Mouse (Mus musculus) liver, embryonic 16.5 days (tissue): ENCODE results near the gene 2310033P09Rik. TPM values are rescaled to one million over a fixed set of nuclear protein-coding genes. Genes with fewer than 3 reads are reported as not detected.
"Not testable (repeated sequence)": the region's sequence is repeated elsewhere in the genome, so short reads cannot be mapped to it uniquely, and the experiment has no call there.

ENCODE experiments used
- ATAC-seq: fragments of 200-750 bp; cut with Nextera tagmentation; 2 replicates; pipeline ENCODE4 v1.8.0; 2017; ENCODE audit warnings: low read depth, mild to moderate bottlenecking, moderate number of reproducible peaks, moderate library complexity
- H3K27ac ChIP-seq: fragments of 300-500 bp; sonication (generic); 2 replicates; pipeline ENCODE4 v1.5.1; 2014; ENCODE audit warnings: mild to moderate bottlenecking, low read length
- H3K27me3 ChIP-seq: fragments of 300-500 bp; sonication (generic); 2 replicates; pipeline ENCODE4 v1.6.1; 2014; ENCODE audit warnings: low read depth, low read length, mixed read lengths; ENCODE audit not compliant: control insufficient read depth, insufficient read depth
- H3K36me3 ChIP-seq: fragments of 300-500 bp; sonication (generic); 2 replicates; pipeline ENCODE4 v1.6.1; 2014; ENCODE audit warnings: mild to moderate bottlenecking; ENCODE audit not compliant: control insufficient read depth, insufficient read depth
- H3K4me1 ChIP-seq: fragments of 300-500 bp; sonication (generic); 2 replicates; pipeline ENCODE4 v1.6.1; 2014; ENCODE audit warnings: low read depth, low read length, mixed read lengths; ENCODE audit not compliant: control insufficient read depth
- H3K4me2 ChIP-seq: fragments of 300-500 bp; sonication (generic); 2 replicates; pipeline ENCODE4 v1.6.1; 2014; ENCODE audit warnings: low read depth, low read length, mixed read lengths
- H3K4me3 ChIP-seq: fragments of 300-500 bp; sonication (generic); 2 replicates; pipeline ENCODE4 v1.5.1; 2014; ENCODE audit warnings: low read depth, mild to moderate bottlenecking, low read length
- H3K9ac ChIP-seq: fragments of 300-500 bp; sonication (generic); 2 replicates; pipeline ENCODE4 v1.6.1; 2014; ENCODE audit warnings: low read depth, low read length
- H3K9me3 ChIP-seq: fragments of 300-500 bp; sonication (generic); replicated peaks from 2 replicates; pipeline ENCODE4 v1.6.1; 2016; ENCODE audit warnings: low read length; ENCODE audit not compliant: control insufficient read depth
- WGBS: fragments of 180-500 bp; shearing (Covaris S2); extraction: QIAGEN DNeasy Blood & Tissue Kit; methylation state at CpG from one replicate; pipeline ENCODE4 v1.1.7; 2014; ENCODE audit not compliant: insufficient replicate concordance; 5-methylcytosine and 5-hydroxymethylcytosine counted together
- polyA plus RNA-seq: library from polyadenylated mRNA; unstranded; fragments of >200 nt; fragmentation: Nextera tagmentation; extraction: Ambion mirVana; gene quantifications from 2 replicates; pipeline ENCODE4 v1.2.1, GENCODE M21; 2015

2310033P09Rik gene
- polyA plus RNA-seq, 1 experiment from 2014 or later = 14.6 TPM

- Histone ChIP-seq H3K4me1 (peaks cover 29% of the 10 kb centered on the region), H3K36me3 (peaks cover 36% of the 10 kb centered on the region)
- WGBS = 77% methylated on average over 9 of the region's 9 CpGs
- not testable (repeated sequence) for ATAC-seq, H3K27me3 ChIP-seq, H3K9ac ChIP-seq, H3K27ac ChIP-seq, H3K4me3 ChIP-seq, H3K9me3 ChIP-seq, H3K4me2 ChIP-seq
These were observed 3.4 kb downstream of the 2310033P09Rik start for GRCm38 (mm10) chr11:59211561-59211960.

DNA sequence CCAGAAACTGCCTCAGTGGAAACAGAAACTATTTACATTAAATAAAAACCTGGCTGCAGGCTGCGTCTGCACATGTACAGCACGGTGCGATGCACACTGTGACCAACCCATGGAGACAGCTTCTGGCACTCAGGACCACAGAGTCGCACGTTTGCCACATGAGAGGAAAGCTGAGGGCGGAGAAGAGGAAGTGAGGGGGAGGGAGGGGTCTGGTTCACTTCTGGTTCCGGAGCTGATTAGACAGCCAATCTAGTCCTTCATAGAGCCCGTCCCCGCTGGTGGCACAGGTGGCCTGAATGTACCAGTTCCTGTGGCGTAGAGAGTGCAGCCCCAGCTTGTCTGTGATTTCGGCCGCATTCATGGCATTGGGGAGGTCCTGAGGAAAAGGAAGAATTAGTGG, 4.2 kb downstream of the 2310033P09Rik start:
- not testable (repeated sequence) for H3K27me3 ChIP-seq, H3K27ac ChIP-seq, H3K9me3 ChIP-seq, H3K4me2 ChIP-seq, ATAC-seq, H3K4me3 ChIP-seq, H3K9ac ChIP-seq
- H3K36me3 ChIP-seq = peaks cover 36% of the 10 kb centered on the region
- 39% methylated on average over 12 of the region's 12 CpGs for WGBS
- peaks cover 29% of the 10 kb centered on the region for H3K4me1 ChIP-seq

GRCm38 (mm10) chr11:59212892-59213494, 4.9 kb downstream of the 2310033P09Rik start:
- Histone ChIP-seq H3K4me3 (no peak overlapping the region), H3K36me3 (peaks cover 36% of the 10 kb centered on the region), H3K9me3 (no peaks in the 10 kb centered on the region), H3K27me3 (no peaks in the 10 kb centered on the region), H3K4me1 (peaks cover 22% of the 10 kb centered on the region), H3K4me2 (no peak overlapping the region), H3K9ac (no peak overlapping the region), H3K27ac (no peak overlapping the region)
- no peak for ATAC-seq
- WGBS = 84% methylated on average over 12 of the region's 12 CpGs

GRCm38 (mm10) chr11:59216955-59217354, 8.8 kb downstream of the 2310033P09Rik start:
- Histone ChIP-seq H3K4me1 (peaks cover 12% of the 10 kb centered on the region), H3K9ac (no peak overlapping the region), H3K27me3 (no peaks in the 10 kb centered on the region), H3K4me3 (no peak overlapping the region), H3K4me2 (no peak overlapping the region), H3K9me3 (no peaks in the 10 kb centered on the region), H3K36me3 (peaks cover 28% of the 10 kb centered on the region), H3K27ac (no peak overlapping the region)
- no peak for ATAC-seq
- WGBS = 22% methylated on average over 3 of the region's 3 CpGs

DNA sequence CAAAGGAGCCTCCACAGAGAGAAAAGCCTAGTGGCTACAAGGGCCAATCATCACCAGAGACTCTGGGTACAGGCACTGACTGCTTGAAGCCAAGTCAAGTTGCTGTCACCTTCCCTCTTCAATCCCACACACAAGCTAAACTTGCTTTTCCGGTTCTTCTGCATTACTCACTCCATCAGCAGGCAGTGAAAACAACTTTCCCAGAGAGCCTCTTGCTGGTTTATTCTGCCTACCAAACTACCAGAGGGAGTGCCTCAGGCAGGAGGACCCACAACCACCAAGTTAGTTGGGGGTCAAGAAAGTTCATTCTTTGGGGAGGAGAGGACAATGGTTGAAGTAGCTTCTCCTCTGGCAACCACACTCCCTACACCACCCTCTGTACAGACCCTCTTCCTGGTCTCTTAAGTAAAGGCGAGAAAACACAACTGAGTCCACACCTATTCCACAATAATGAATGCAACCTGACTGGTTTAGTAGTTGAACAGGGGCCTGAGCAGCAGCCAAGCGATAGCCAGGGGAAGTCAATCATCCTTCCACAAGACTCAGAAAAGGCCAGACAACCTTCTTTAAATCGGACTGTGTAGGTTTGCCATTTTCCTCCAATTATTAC, 10.4 kb downstream of the 2310033P09Rik start:
- WGBS = 80% methylated on average over 4 of the region's 4 CpGs
- peaks cover 21% of the 10 kb centered on the region for H3K4me1 ChIP-seq
- no peaks in the 10 kb centered on the region for H3K27me3 ChIP-seq
- no peaks in the 10 kb centered on the region for H3K9me3 ChIP-seq
- no peak overlapping the region for H3K9ac ChIP-seq
- no peak for ATAC-seq
- H3K27ac ChIP-seq = no peak overlapping the region
- H3K36me3 ChIP-seq = peaks cover 21% of the 10 kb centered on the region; the same call in 1 of the 2 replicates
- no peak overlapping the region for H3K4me2 ChIP-seq
- H3K4me3 ChIP-seq = no peak overlapping the region

- ATAC-seq = 0 out of 2 replicates have a peak, but pooled peaks have one; percentile 19
- Histone ChIP-seq H3K27ac (no peak overlapping the region), H3K27me3 (no peaks in the 10 kb centered on the region), H3K4me2 (no peak overlapping the region), H3K9me3 (no peaks in the 10 kb centered on the region), H3K9ac (no peak overlapping the region), H3K36me3 (peaks cover 24% of the 10 kb centered on the region; the same call in 1 of the 2 replicates), H3K4me3 (no peak overlapping the region), H3K4me1 (peaks cover 27% of the 10 kb centered on the region)
These were observed 10.9 kb downstream of the 2310033P09Rik start for GRCm38 (mm10) chr11:59219064-59219463.

DNA sequence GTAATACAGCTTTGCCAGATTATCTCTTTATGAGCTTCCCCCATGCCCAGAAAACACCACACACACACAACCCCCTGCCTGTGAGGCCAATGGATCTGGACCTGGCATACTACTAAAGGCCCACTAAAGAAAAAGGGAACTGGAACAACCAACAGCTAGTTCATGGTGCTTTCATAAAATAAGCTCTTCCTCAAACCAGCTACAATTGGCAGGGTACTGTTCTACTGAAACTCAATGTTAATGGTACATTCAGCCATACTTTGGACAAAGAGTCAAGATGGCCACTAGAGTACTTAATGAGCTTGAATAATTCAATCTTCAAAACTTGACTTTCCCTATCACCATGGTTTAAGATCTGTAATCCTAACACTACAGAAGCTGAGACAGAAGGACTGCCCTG, 13.5 kb downstream of the 2310033P09Rik start:
- ATAC-seq = no peak
- Histone ChIP-seq H3K4me3 (no peak overlapping the region), H3K4me1 (peaks cover 51% of the 10 kb centered on the region), H3K27me3 (no peaks in the 10 kb centered on the region), H3K4me2 (no peak overlapping the region), H3K9me3 (no peaks in the 10 kb centered on the region), H3K9ac (no peak overlapping the region), H3K36me3 (peaks cover 16% of the 10 kb centered on the region; the same call in 1 of the 2 replicates), H3K27ac (no peak overlapping the region)

GRCm38 (mm10) chr11:59222306-59222705, 14.2 kb downstream of the 2310033P09Rik start:
- Histone ChIP-seq H3K36me3 (peaks cover 16% of the 10 kb centered on the region; the same call in 1 of the 2 replicates), H3K4me3 (no peak overlapping the region), H3K9ac (no peak overlapping the region), H3K4me2 (no peak overlapping the region), H3K27me3 (no peaks in the 10 kb centered on the region), H3K4me1 (peaks cover 55% of the 10 kb centered on the region), H3K27ac (no peak overlapping the region), H3K9me3 (no peaks in the 10 kb centered on the region)
- WGBS = 59% methylated on average over 4 of the region's 4 CpGs
- peak; percentile 28; the same call in 1 of the 2 replicates for ATAC-seq

GRCm38 (mm10) chr11:59224025-59224424, 15.9 kb downstream of the 2310033P09Rik start:
- WGBS = 67% methylated on average over 3 of the region's 3 CpGs
- H3K9ac ChIP-seq = no peak overlapping the region
- no peak overlapping the region for H3K4me3 ChIP-seq
- H3K4me1 ChIP-seq = peaks cover 59% of the 10 kb centered on the region
- H3K9me3 ChIP-seq = no peaks in the 10 kb centered on the region
- no peaks in the 10 kb centered on the region for H3K27me3 ChIP-seq
- no peak overlapping the region for H3K27ac ChIP-seq
- no peak overlapping the region for H3K4me2 ChIP-seq
- H3K36me3 ChIP-seq = peaks cover 13% of the 10 kb centered on the region; the same call in 1 of the 2 replicates
- ATAC-seq = no peak
